Mouse (Mus musculus) embryo, embryonic 11 days (tissue): Measurements from ENCODE around the gene Gm15097.
"Not testable (repeated sequence)": the region's sequence is repeated elsewhere in the genome, so short reads cannot be mapped to it uniquely, and the experiment has no call there.

Experiments used
- DNase-seq: peaks from one replicate; pipeline ENCODE4 v3.0.0-alpha.2; 2015

The Gm15097 gene

GRCm38 (mm10) chrX:149784173-149784572, at the start of gene Gm15097:
TSS of gene Gm15097 (plus strand) at chrX:149784473.
- not testable (repeated sequence) for DNase-seq

GRCm38 (mm10) chrX:149762853-149763252, 21.4 kb upstream of the Gm15097 start:
- not testable (repeated sequence) for DNase-seq

GRCm38 (mm10) chrX:149811178-149811577, 26.9 kb downstream of the Gm15097 start:
- not testable (repeated sequence) for DNase-seq
